ENCODE assay signal across 1 mouse cellular context in genomic region chr5:120517552-120517951, GRCm38 (mm10).
TF ChIP-seq lines count a peak whose summit lies in the region.

No protein-coding gene starts in this region.

TF ChIP-seq in CH12.LX, 34 proteins besides CTCF, POLR2A, EP300 and RAD21 (continued from another document):
- no peak for TF ChIP-seq UBTF (IDR thresholded peaks at IDR 0.05; ENCODE audit: low read depth, low read length)
- TF ChIP-seq JUN (IDR thresholded peaks at IDR 0.05; ENCODE audit: insufficient read depth, low read depth, low read length), result peak; percentile 77
- no peak for TF ChIP-seq SMC3 (IDR thresholded peaks at IDR 0.05; ENCODE audit: low read depth, low read length)
- TF ChIP-seq ZKSCAN1 (IDR thresholded peaks at IDR 0.05; ENCODE audit: borderline replicate concordance, low read depth, low read length), result no peak
- TF ChIP-seq KAT2A (IDR thresholded peaks at IDR 0.05; ENCODE audit: insufficient replicate concordance, low read length), result no peak
- 0 out of 2 replicates have a peak, but pooled peaks have one; percentile 26 for TF ChIP-seq ELF1 (IDR thresholded peaks at IDR 0.05; ENCODE audit: low read depth, low read length)
- no peak for TF ChIP-seq USF2 (conservative IDR thresholded peaks at IDR 0.05; ENCODE audit: low read depth, low read length)
- TF ChIP-seq PAX5 (IDR thresholded peaks at IDR 0.05; ENCODE audit: low read length), result no peak
- TF ChIP-seq SIN3A (IDR thresholded peaks at IDR 0.05; ENCODE audit: low read length), result 0 out of 2 replicates have a peak, but pooled peaks have one; percentile 49
- TF ChIP-seq IRF4 (IDR thresholded peaks at IDR 0.05; ENCODE audit: low read depth, low read length), result peak; percentile 78
- TF ChIP-seq CHD1 (IDR thresholded peaks at IDR 0.05; ENCODE audit: low read depth, low read length), result no peak
- TF ChIP-seq ZNF384 (IDR thresholded peaks at IDR 0.05; ENCODE audit: low read depth, low read length), result no peak
- 0 out of 2 replicates have a peak, but pooled peaks have one; percentile 33 for TF ChIP-seq MYC (IDR thresholded peaks at IDR 0.05; ENCODE audit: low read depth, low read length)
- no peak for TF ChIP-seq TBP (conservative IDR thresholded peaks at IDR 0.05; ENCODE audit: low read depth, low read length)
